Mouse (Mus musculus) adrenal gland, postnatal 4 days (tissue): Measurements from ENCODE around the gene Tube1. TPM values are rescaled to one million over a fixed set of nuclear protein-coding genes. Genes with fewer than 3 reads are reported as not detected.
A peak's percentile ranks its signal among the peaks of the same experiment; 100 is the strongest.

ENCODE experiments used
- DNase-seq, 2 experiments: peaks; one replicate each; pipeline ENCODE4 v3.0.0; 2021 to 2022; ENCODE audit warnings: low spot score in 2 of 2, mixed read lengths in 2 of 2
- long read RNA-seq, 2 experiments: library from polyadenylated mRNA; stranded (forward); transcript quantifications; one replicate each; pipeline ENCODE4 v2.0.0; 2021
- total RNA-seq, 2 experiments: library from RNA; stranded (reverse); gene quantifications; 2 replicates each; pipeline ENCODE4 v1.2.3; 2021

Tube1 gene
- total RNA-seq = 1 to 10 TPM; 5.5 to 5.7 TPM
- long read RNA-seq, experiment 1, partial matches to known transcripts = 1 of 1 reads
- long read RNA-seq, experiment 1, other reads (novel, unspliced or antisense) = 0 of 1 reads
- long read RNA-seq, experiment 2, partial matches to known transcripts = 0 of 4 reads
- long read RNA-seq, experiment 2, other reads (novel, unspliced or antisense) = 3 of 4 reads

DNA sequence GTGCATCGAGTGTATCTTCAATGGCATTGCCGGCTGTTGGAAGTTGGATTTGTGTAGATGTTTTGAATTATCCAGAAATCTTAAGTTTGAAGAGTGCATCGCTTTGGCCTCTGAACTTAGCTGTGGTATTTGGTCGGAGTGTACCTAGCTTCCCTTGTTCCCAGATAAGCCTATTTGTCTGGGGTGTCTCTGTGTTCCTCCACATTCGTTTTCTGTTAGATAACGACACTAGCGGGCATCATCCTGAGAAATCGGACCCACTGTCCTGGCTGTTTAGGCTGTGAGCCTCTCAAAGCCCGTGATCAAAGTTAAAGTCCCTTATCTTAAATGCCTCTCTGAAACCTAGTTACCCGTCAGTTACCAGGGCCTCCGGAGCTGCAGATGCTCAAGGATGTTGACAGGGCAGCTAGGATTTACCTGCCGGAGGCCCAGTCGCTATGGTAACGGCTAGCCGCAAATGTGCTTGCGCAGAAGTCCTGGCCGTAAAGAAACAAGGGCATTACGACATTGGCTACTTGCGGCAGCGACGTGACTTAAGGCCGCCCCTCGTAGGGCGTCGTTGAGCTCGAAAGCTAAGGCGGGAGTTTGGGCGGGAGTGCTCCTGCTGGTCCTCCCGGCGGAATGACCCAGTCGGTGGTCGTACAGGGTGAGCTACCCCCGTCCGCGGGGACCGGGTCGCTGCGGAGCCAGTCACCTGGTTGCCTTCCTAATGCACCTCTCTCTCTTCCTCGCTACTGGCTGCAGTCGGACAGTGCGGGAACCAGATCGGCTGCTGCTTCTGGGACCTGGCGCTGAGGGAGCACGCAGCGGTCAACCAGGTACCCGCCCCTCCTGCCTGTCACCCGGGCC lies at the start of gene Tube1, which contains the start of gene Fam229b:
Tube1 (plus strand) TSS at position 515 of the 849 bp plus-strand sequence.
Fam229b (minus strand) TSS at position 453 of the 849 bp plus-strand sequence.
- peak; percentile 58 to 77 for DNase-seq

GRCm38 (mm10) chr10:39096981-39097380 lies 36.8 kb upstream of the Tube1 start:
- no peak for DNase-seq

DNA sequence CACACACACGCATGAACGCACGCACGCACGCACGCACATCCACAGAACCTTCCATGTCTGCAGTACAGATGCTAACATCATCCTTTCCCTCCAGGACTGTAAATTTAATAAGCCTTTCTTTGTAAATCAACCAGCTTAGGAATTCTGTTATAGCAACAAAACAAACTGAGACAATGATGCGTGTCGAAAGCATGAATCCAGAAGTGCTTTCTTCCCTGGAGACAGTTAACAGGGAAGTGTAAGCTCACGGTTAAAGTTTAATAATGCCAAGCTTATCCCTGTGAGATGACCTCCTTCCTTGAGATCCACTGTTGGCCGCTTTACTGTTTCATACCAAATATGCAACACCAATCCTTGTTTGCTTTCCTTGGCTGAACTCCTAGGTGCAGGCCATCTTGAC lies 35.0 kb upstream of the Tube1 start:
- no peak for DNase-seq

- no peak for DNase-seq
These were observed 28.9 kb upstream of the Tube1 start for GRCm38 (mm10) chr10:39104803-39105449.

DNA sequence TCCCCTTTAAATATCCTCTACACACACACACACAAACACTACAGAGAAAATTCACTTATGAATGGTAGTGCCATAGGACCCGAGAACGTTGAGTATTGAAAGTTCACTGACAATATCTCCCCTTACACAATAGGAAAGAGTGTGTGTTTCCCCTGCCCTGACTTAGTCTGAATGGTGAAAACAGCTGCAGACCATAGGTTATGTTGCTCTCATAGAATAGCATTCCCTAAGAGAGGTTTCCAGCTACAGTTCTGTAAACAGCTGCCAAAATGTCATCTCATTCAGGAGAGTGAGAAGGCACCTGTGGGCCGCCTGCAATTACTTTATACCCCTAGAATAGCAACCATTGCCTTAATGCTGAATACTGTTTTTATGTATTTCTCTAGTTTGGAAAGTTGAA lies 27.4 kb upstream of the Tube1 start:
- DNase-seq = no peak

- no peak for DNase-seq
These were observed 26.8 kb upstream of the Tube1 start for GRCm38 (mm10) chr10:39106935-39107334.

DNA sequence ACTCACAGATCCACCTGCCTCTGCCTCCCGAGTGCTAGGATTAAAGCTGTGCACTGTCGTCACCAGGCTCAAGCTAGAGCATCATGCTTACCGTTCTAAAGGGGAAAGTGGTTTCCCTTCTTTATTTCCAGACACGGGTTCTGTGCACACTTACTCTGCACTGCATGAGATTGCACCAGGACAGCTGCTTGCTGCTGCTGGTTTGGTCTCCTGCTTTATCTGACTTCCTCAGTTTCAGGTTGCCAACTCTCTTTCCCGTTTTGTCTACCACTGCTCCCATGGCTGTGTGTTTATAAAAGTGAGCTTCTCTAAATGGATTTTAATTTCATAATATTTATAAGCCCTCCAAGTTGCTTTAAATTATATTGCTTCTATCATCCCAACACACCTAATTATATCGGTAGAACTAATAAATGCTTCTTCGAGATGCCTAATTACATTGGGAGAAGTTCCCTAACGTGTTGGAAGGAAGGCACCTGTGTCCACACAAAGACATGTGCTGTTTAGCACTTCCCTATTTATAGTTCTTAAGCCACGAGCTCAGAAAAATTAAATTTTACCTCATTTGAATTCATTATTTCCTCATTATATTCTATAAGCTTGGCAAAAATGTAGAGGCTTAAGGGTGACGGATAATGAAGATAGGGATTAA lies 24.8 kb upstream of the Tube1 start:
- no peak for DNase-seq

GRCm38 (mm10) chr10:39109489-39109874 lies 24.3 kb upstream of the Tube1 start:
- no peak for DNase-seq

GRCm38 (mm10) chr10:39121412-39121811 lies 12.4 kb upstream of the Tube1 start:
- no peak for DNase-seq

DNA sequence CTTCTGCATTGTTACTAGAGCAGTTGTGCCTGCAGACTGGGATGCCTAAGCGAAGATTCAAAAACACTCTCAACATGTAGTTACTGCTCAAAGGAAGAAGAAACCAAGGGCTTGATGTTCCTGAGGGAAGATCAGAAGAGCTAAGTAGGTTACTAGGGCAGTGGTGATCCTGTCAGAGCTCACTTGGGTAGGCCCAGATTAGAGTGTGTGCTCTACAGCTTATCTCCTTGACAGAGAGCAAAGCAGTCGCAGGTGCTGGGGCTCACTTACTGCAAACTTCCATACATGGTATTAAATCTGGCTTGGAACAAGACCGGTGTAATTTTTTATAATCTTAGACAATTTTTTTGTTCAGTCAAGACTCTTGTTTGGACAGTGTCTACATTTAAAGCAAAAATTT lies 4.0 kb downstream of the Tube1 start:
- DNase-seq = no peak

GRCm38 (mm10) chr10:39138761-39139160 lies 5.0 kb downstream of the Tube1 start:
- DNase-seq = no peak

DNA sequence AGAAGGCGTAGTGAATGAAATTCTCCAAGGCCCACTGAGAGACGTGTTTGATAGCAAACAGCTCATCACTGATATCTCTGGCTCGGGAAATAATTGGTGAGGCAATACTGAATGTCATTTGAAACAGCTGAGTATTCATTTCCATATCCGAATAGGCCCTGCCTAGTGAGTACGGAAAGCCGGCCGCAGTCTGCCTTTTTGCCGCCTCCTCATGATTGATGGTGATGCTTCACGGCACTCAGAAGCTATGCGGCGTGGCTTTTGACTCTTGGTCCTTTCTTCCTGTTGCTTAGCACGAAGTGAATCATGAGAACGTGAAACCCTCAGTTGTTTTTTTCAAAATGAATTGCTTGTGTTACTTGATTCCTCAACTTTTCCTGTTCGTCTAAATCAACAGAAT lies 7.1 kb downstream of the Tube1 start:
- no peak for DNase-seq

- no peak for DNase-seq
These were observed 7.6 kb downstream of the Tube1 start for GRCm38 (mm10) chr10:39141401-39141800.

DNA sequence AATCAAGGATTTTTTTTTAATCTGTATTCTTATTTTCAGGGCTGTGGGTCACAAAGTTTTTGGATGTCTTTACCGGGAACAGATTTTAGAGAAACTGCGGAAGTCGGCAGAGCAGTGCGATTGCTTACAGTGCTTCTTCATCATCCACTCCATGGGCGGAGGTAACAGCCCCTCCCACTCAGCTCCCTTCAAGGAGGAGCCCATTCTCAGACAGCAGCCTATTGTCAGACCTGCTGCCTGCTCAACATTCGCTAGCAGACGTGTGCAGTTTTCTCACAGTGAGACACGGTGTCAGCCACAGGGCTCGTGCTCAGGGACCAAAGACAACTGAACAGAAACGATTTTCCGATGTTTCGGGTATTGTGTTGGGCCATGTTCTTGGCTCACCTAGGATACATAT lies 8.4 kb downstream of the Tube1 start:
- no peak for DNase-seq

- no peak for DNase-seq
These were observed 22.9 kb downstream of the Tube1 start for GRCm38 (mm10) chr10:39156719-39157118.

DNA sequence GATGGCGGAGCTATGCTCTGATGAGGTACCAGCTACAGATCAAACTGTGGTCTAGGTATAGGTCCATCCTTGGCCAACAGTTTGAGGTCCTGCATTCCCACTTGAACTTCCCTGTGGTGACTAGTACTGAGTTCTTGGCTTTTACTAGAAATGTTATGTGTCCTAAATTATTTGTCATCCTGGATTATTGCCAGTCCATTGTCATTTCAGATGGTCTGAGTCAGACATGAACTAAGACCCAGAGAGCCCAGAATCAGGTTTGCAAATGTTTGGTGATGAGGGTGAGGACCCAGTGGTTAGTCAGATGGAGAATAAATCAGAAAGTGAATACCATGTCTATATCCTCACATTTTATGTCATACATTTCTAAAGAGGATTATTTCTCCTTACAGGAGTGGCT lies 23.5 kb downstream of the Tube1 start:
- DNase-seq = no peak

GRCm38 (mm10) chr10:39158306-39158705 lies 24.5 kb downstream of the Tube1 start:
- DNase-seq = no peak

DNA sequence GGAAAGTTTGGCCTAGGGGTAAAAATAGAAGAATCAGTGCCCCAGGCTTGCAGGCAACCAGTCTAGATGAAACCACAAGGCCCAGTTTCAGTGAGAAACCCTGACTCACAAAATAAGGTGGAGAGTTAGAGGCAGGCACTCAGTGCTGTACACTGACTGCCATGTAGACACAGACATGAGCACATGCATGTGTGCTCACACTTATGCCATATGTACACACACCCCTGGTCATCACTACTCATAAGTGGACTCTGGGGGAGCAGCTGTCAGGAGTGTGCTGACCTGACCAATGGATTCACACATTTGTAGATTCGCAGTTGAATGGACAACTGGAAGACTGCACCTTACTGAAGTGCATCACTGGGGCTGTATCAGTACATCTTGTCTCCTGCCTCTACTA lies 27.6 kb downstream of the Tube1 start:
- DNase-seq = no peak

DNA sequence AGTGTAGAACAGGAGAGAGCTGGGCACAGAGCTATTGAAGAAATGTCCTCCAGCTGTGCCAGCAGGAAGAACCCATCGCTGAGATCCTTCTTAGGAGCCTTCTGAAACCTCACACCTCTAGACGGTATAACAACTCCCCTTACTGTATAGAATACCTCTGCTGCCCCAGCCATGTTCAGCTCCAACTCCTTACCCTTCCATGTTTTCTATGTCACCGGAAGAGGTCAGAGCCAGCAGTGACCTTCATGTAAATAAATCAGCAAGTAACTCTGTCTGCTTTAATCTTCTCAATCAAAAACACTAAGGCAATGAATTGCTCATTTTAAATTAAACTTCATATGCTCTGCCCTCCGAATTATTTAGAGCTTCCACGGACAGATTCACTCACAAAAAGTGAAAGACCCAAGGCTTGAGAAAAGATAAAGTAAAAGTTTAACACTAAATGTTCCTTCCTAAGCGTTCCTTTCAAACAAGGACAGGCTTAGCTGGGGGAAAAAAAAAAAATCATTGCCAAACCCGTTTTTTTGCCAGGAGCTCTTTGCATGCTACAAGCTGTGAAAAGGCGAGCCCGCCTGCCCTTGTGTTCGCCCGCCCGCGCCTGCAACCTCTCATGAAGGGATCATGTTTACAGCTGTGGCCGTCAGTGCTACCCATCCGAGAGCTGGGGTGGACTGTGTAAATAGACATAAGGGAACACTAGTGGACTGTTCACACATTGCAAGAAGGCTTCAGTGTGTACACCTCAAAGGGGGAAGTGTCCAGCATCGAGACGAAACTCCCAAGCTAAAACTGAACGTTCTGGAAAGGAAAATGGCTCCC lies 29.1 kb downstream of the Tube1 start:
- no peak for DNase-seq

DNA sequence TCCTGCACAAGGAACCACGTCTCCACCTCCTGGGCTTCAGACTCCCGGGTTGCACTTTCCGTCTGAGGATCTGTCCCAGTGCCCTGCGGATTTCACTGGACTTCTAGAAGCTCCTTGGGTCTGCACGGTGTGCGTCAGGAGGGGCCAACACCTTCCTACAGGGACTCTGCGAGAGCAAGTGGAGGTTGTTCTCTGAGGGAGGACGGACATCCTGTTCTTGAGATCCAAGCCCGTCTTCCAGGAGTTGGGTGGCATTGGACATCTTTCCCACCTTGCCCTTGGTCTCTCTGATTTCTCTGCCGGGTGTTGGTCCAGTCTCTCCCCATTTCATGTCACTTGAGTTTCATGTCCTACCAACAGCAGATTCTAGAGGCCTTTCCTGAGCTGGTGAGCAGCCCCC lies 29.9 kb downstream of the Tube1 start, which contains the start of gene Ccn6:
Ccn6 (minus strand) TSS at position 101 of the 400 bp plus-strand sequence.
- no peak for DNase-seq

GRCm38 (mm10) chr10:39165632-39166115 lies 31.9 kb downstream of the Tube1 start:
- no peak for DNase-seq
